Mouse (Mus musculus): ENCODE results near the gene Ccdc13. TPM values are rescaled to one million over a fixed set of nuclear protein-coding genes. Genes with fewer than 3 reads are reported as not detected.

Gene Ccdc13
- total and polyA plus RNA-seq, 3 experiments: not detected

DNA sequence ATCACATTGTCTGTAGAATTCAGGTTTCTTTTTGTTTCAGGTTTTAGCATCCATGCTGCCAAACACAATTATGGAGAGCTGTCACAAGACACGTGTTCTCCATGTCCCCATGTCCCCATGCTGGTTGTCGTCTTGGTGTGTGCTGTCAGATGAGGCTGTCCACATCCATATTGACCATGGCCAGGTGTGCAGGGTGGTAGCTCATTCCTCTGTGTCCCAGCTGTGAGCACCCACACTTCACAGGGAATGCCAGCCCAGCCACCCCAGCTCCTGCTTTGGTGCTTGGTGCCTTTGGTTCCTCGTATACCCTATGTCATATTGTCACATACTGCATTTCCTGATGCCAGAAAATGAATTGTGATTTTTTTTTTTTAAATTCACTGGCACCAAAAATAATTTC, 84.6 kb downstream of the Ccdc13 start:
- H3K9me3 ChIP-seq (replicated peaks; ENCODE audit: insufficient read depth, low read length): no peaks in the 10 kb centered on the region
- no peak for TF ChIP-seq POLR2AphosphoS5 (IDR thresholded peaks at IDR 0.05; ENCODE audit: borderline replicate concordance, low read depth, low read length)
- TF ChIP-seq ZNF384 (IDR thresholded peaks at IDR 0.05; ENCODE audit: low read depth, low read length): no peak
- TF ChIP-seq BHLHE40 (IDR thresholded peaks at IDR 0.05; ENCODE audit: borderline replicate concordance, low read depth, low read length): no peak
- TF ChIP-seq TCF12 (IDR thresholded peaks at IDR 0.05; ENCODE audit: low read depth, low read length): no peak
- no peak for TF ChIP-seq MAX (IDR thresholded peaks at IDR 0.05; ENCODE audit: low read length)
- no peak for TF ChIP-seq SIN3A (IDR thresholded peaks at IDR 0.05; ENCODE audit: low read length)
- no peak for TF ChIP-seq CHD2 (IDR thresholded peaks at IDR 0.05; ENCODE audit: low read length)
- TF ChIP-seq RCOR1 (IDR thresholded peaks at IDR 0.05; ENCODE audit: low read depth, low read length): no peak
- TF ChIP-seq ELF1 (IDR thresholded peaks at IDR 0.05; ENCODE audit: low read depth, low read length): no peak
- no peak for TF ChIP-seq SMC3 (IDR thresholded peaks at IDR 0.05; ENCODE audit: low read depth, low read length)
- no peak for TF ChIP-seq NRF1 (IDR thresholded peaks at IDR 0.05; ENCODE audit: insufficient read depth, low read depth, low read length, poor library complexity, severe bottlenecking)
- no peak for TF ChIP-seq EP300 (IDR thresholded peaks at IDR 0.05; ENCODE audit: low read depth in 1 of 2, low read length in 2 of 2)
- no peak for TF ChIP-seq KAT2A (conservative IDR thresholded peaks at IDR 0.05; ENCODE audit: low read depth, low read length)
- no peak for TF ChIP-seq CHD1 (IDR thresholded peaks at IDR 0.05; ENCODE audit: low read depth, low read length)
- TF ChIP-seq HCFC1 (IDR thresholded peaks at IDR 0.05; ENCODE audit: low read depth, low read length): no peak
- no peak for TF ChIP-seq JUND (IDR thresholded peaks at IDR 0.05; ENCODE audit: low read depth, low read length)
- TF ChIP-seq ZMIZ1 (IDR thresholded peaks at IDR 0.05; ENCODE audit: low read depth, low read length): no peak
- TF ChIP-seq TAL1 (IDR thresholded peaks at IDR 0.05; ENCODE audit: low read length): no peak
- no peak for TF ChIP-seq POLR2AphosphoS2 (IDR thresholded peaks at IDR 0.05; ENCODE audit: low read length)
- H3K27me3 ChIP-seq (ENCODE audit: control insufficient read depth in 1 of 2, insufficient read depth in 2 of 2, low read length in 2 of 2): no peaks in the 10 kb centered on the region
- H3K27ac ChIP-seq (ENCODE audit: control insufficient read depth, low read depth, low read length): no peak overlapping the region
- no peak overlapping the region for H3K9ac ChIP-seq (ENCODE audit: control insufficient read depth, low read depth, low read length, poor library complexity, severe bottlenecking)
- no peak overlapping the region for H3K4me3 ChIP-seq (ENCODE audit: control insufficient read depth in 1 of 2, insufficient read depth in 1 of 2, low read depth in 2 of 2, low read length in 2 of 2)
- no peaks in the 10 kb centered on the region for H3K4me1 ChIP-seq (ENCODE audit: control insufficient read depth in 1 of 2, insufficient read depth in 2 of 2, low read length in 2 of 2)
- peaks cover 0 to 21% of the 10 kb centered on the region in 2 experiments; a peak in 2 of 4 replicates for H3K36me3 ChIP-seq (ENCODE audit: control insufficient read depth in 1 of 2, insufficient read depth in 2 of 2, low read length in 2 of 2)
- no peak for DNase-seq (ENCODE audit: low read depth, low spot score)
- no peaks in the 10 kb centered on the region for H3K79me2 ChIP-seq (ENCODE audit: control insufficient read depth, insufficient read depth, low read length, poor library complexity)

DNA sequence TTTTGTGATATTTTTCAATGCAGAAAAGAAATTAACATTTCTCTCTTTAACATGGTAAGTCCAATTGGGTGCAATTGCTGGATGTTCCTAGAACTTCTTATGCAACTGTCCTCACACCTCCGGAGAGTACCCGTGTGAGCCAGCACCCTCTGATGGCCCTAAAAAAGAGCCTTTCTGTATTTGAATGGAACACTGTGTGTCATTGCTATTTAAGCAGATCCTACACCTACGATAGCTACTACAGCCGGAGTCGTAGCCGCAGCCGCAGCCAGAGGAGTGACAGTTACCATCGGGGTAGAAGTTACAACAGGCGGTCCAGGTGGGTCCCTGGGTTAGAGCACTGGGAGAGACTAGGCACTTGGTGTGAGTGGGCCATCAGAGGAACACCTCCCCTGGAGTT, 86.5 kb downstream of the Ccdc13 start:
- Histone ChIP-seq H3K27ac (ENCODE audit: control insufficient read depth, low read depth, low read length) (no peak overlapping the region), H3K4me3 (ENCODE audit: control insufficient read depth in 1 of 2, insufficient read depth in 1 of 2, low read depth in 2 of 2, low read length in 2 of 2) (no peak overlapping the region), H3K27me3 (ENCODE audit: control insufficient read depth in 1 of 2, insufficient read depth in 2 of 2, low read length in 2 of 2) (no peaks in the 10 kb centered on the region), H3K4me1 (ENCODE audit: control insufficient read depth in 1 of 2, insufficient read depth in 2 of 2, low read length in 2 of 2) (no peaks in the 10 kb centered on the region), H3K9ac (ENCODE audit: control insufficient read depth, low read depth, low read length, poor library complexity, severe bottlenecking) (no peak overlapping the region), H3K79me2 (ENCODE audit: control insufficient read depth, insufficient read depth, low read length, poor library complexity) (no peaks in the 10 kb centered on the region), H3K9me3 (replicated peaks; ENCODE audit: insufficient read depth, low read length) (no peaks in the 10 kb centered on the region), H3K36me3 (ENCODE audit: control insufficient read depth in 1 of 2, insufficient read depth in 2 of 2, low read length in 2 of 2) (peaks cover 0 to 27% of the 10 kb centered on the region in 2 experiments; a peak in 2 of 4 replicates)
- DNase-seq (ENCODE audit: low read depth, low spot score): no peak
- TF ChIP-seq RCOR1 (IDR thresholded peaks at IDR 0.05; ENCODE audit: low read depth, low read length) (no peak), ZMIZ1 (IDR thresholded peaks at IDR 0.05; ENCODE audit: low read depth, low read length) (no peak), USF1 (IDR thresholded peaks at IDR 0.05; ENCODE audit: low read depth, low read length) (no peak), BHLHE40 (IDR thresholded peaks at IDR 0.05; ENCODE audit: borderline replicate concordance, low read depth, low read length) (no peak)

Other genes starting within 250 kb of the Ccdc13 start
- not detected in 2 replicates for gene Lyzl4, start 197.4 kb downstream of the Ccdc13 start, total RNA-seq (2012; rRNA removed)
- gene Lyzl4, start 197.4 kb downstream of the Ccdc13 start, polyA plus RNA-seq (2012; ENCODE audit: insufficient read depth in 1 of 2, insufficient read length in 2 of 2, low read depth in 1 of 2, low replicate concordance in 2 of 2, missing spikeins in 1 of 2): not detected
- gene Vipr1, start 196.7 kb downstream of the Ccdc13 start, total RNA-seq (2012; rRNA removed): not detected in 2 replicates
- gene Vipr1, start 196.7 kb downstream of the Ccdc13 start, polyA plus RNA-seq (2012; ENCODE audit: insufficient read depth in 1 of 2, insufficient read length in 2 of 2, low read depth in 1 of 2, low replicate concordance in 2 of 2, missing spikeins in 1 of 2): not detected
- 5.9 and 6.6 TPM in 2 replicates for gene Sec22c, start 134.0 kb downstream of the Ccdc13 start, total RNA-seq (2012; rRNA removed)
- 10 to 100 TPM in 1 of 2 experiments, not detected in 1; 10.9 TPM for gene Sec22c, start 134.0 kb downstream of the Ccdc13 start, polyA plus RNA-seq (2012; ENCODE audit: insufficient read depth in 1 of 2, insufficient read length in 2 of 2, low read depth in 1 of 2, low replicate concordance in 2 of 2, missing spikeins in 1 of 2)
- 37.4 and 47.8 TPM in 2 replicates for gene Ss18l2, start 129.1 kb downstream of the Ccdc13 start, total RNA-seq (2012; rRNA removed)
- gene Ss18l2, start 129.1 kb downstream of the Ccdc13 start, polyA plus RNA-seq (2012; ENCODE audit: insufficient read depth in 1 of 2, insufficient read length in 2 of 2, low read depth in 1 of 2, low replicate concordance in 2 of 2, missing spikeins in 1 of 2): 10 to 100 TPM in 1 of 2 experiments, not detected in 1; 48.5 TPM
- 32.0 and 32.4 TPM in 2 replicates for gene Nktr, start 120.3 kb downstream of the Ccdc13 start, total RNA-seq (2012; rRNA removed)
- 10 to 100 TPM; 34.3 to 70.7 TPM for gene Nktr, start 120.3 kb downstream of the Ccdc13 start, polyA plus RNA-seq (2012; ENCODE audit: insufficient read depth in 1 of 2, insufficient read length in 2 of 2, low read depth in 1 of 2, low replicate concordance in 2 of 2, missing spikeins in 1 of 2)
- 0.12 TPM in 1 of 2 replicates, not detected in the other for gene Zfp651, start 80.1 kb downstream of the Ccdc13 start, total RNA-seq (2012; rRNA removed)
- gene Zfp651, start 80.1 kb downstream of the Ccdc13 start, polyA plus RNA-seq (2012; ENCODE audit: insufficient read depth in 1 of 2, insufficient read length in 2 of 2, low read depth in 1 of 2, low replicate concordance in 2 of 2, missing spikeins in 1 of 2): under 1 TPM in 1 of 2 experiments, not detected in 1; 0.07 TPM
- gene Klhl40, start 61.9 kb downstream of the Ccdc13 start, total RNA-seq (2012; rRNA removed): not detected in 2 replicates
- gene Klhl40, start 61.9 kb downstream of the Ccdc13 start, polyA plus RNA-seq (2012; ENCODE audit: insufficient read depth in 1 of 2, insufficient read length in 2 of 2, low read depth in 1 of 2, low replicate concordance in 2 of 2, missing spikeins in 1 of 2): not detected
- gene Hhatl, start 47.0 kb downstream of the Ccdc13 start, total RNA-seq (2012; rRNA removed): not detected in 2 replicates
- not detected for gene Hhatl, start 47.0 kb downstream of the Ccdc13 start, polyA plus RNA-seq (2012; ENCODE audit: insufficient read depth in 1 of 2, insufficient read length in 2 of 2, low read depth in 1 of 2, low replicate concordance in 2 of 2, missing spikeins in 1 of 2)
- 142 and 248 TPM in 2 replicates for gene Higd1a, start 18.9 kb upstream of the Ccdc13 start, total RNA-seq (2012; rRNA removed)
- 100 to 1,000 TPM in 1 of 2 experiments, not detected in 1; 177 TPM for gene Higd1a, start 18.9 kb upstream of the Ccdc13 start, polyA plus RNA-seq (2012; ENCODE audit: insufficient read depth in 1 of 2, insufficient read length in 2 of 2, low read depth in 1 of 2, low replicate concordance in 2 of 2, missing spikeins in 1 of 2)
- gene Ackr2, start 58.9 kb upstream of the Ccdc13 start, total RNA-seq (2012; rRNA removed): not detected in 2 replicates
- gene Ackr2, start 58.9 kb upstream of the Ccdc13 start, polyA plus RNA-seq (2012; ENCODE audit: insufficient read depth in 1 of 2, insufficient read length in 2 of 2, low read depth in 1 of 2, low replicate concordance in 2 of 2, missing spikeins in 1 of 2): not detected
- not detected in 2 replicates for gene Cyp8b1, start 76.8 kb upstream of the Ccdc13 start, total RNA-seq (2012; rRNA removed)
- not detected for gene Cyp8b1, start 76.8 kb upstream of the Ccdc13 start, polyA plus RNA-seq (2012; ENCODE audit: insufficient read depth in 1 of 2, insufficient read length in 2 of 2, low read depth in 1 of 2, low replicate concordance in 2 of 2, missing spikeins in 1 of 2)
- gene Fam198a, start 111.5 kb upstream of the Ccdc13 start, total RNA-seq (2012; rRNA removed): 0.12 and 0.16 TPM in 2 replicates
- under 1 TPM in 1 of 2 experiments, not detected in 1; 0.26 TPM for gene Fam198a, start 111.5 kb upstream of the Ccdc13 start, polyA plus RNA-seq (2012; ENCODE audit: insufficient read depth in 1 of 2, insufficient read length in 2 of 2, low read depth in 1 of 2, low replicate concordance in 2 of 2, missing spikeins in 1 of 2)
- not detected in 2 replicates for gene Pomgnt2, start 157.6 kb upstream of the Ccdc13 start, total RNA-seq (2012; rRNA removed)
- gene Pomgnt2, start 157.6 kb upstream of the Ccdc13 start, polyA plus RNA-seq (2012; ENCODE audit: insufficient read depth in 1 of 2, insufficient read length in 2 of 2, low read depth in 1 of 2, low replicate concordance in 2 of 2, missing spikeins in 1 of 2): not detected